Mouse (Mus musculus): Measurements from ENCODE around the gene Ikzf1.
A peak's percentile ranks its signal among the peaks of the same experiment; 100 is the strongest.

Ikzf1 gene

GRCm38 (mm10) chr11:11684930-11685852, at the start of gene Ikzf1:
Ikzf1 (plus strand) TSS chr11:11685003.
- DNase-seq = no peak

GRCm38 (mm10) chr11:11644303-11644702, 40.5 kb upstream of the Ikzf1 start:
- DNase-seq = no peak

- no peak for DNase-seq
These were observed 28.4 kb upstream of the Ikzf1 start for GRCm38 (mm10) chr11:11656388-11656787.

- peak in 1 of 2 experiments; percentile 43 for DNase-seq
These were observed 27.7 kb upstream of the Ikzf1 start for GRCm38 (mm10) chr11:11656995-11657530.

- no peak for DNase-seq
These were observed 27.2 kb upstream of the Ikzf1 start for GRCm38 (mm10) chr11:11657634-11658033.

GRCm38 (mm10) chr11:11658834-11659233, 26.0 kb upstream of the Ikzf1 start:
- DNase-seq = no peak

GRCm38 (mm10) chr11:11660651-11661050, 24.2 kb upstream of the Ikzf1 start:
- no peak for DNase-seq

GRCm38 (mm10) chr11:11667254-11667921, 17.4 kb upstream of the Ikzf1 start:
- peak in 1 of 2 experiments; percentile 24 for DNase-seq

GRCm38 (mm10) chr11:11667922-11668290, 16.9 kb upstream of the Ikzf1 start:
- DNase-seq = no peak

- no peak for DNase-seq
These were observed 11.8 kb upstream of the Ikzf1 start for GRCm38 (mm10) chr11:11672974-11673373.

- DNase-seq = no peak
These were observed 9.7 kb upstream of the Ikzf1 start for GRCm38 (mm10) chr11:11675063-11675462.

GRCm38 (mm10) chr11:11676068-11676741, 8.6 kb upstream of the Ikzf1 start:
- DNase-seq = no peak

GRCm38 (mm10) chr11:11677165-11677564, 7.6 kb upstream of the Ikzf1 start:
- DNase-seq = no peak

GRCm38 (mm10) chr11:11678972-11679371, 5.8 kb upstream of the Ikzf1 start:
- no peak for DNase-seq

- no peak for DNase-seq
These were observed 510 bp upstream of the Ikzf1 start for GRCm38 (mm10) chr11:11684056-11684929.

GRCm38 (mm10) chr11:11685853-11686395, 1.1 kb downstream of the Ikzf1 start:
- peak; percentile 88 to 90 for DNase-seq

GRCm38 (mm10) chr11:11686569-11687051, 1.8 kb downstream of the Ikzf1 start:
- DNase-seq = no peak

GRCm38 (mm10) chr11:11687551-11688185, 2.9 kb downstream of the Ikzf1 start:
- DNase-seq = no peak

- no peak for DNase-seq
These were observed 4.0 kb downstream of the Ikzf1 start for GRCm38 (mm10) chr11:11688766-11689330.

- no peak for DNase-seq
These were observed 4.9 kb downstream of the Ikzf1 start for GRCm38 (mm10) chr11:11689701-11690058.
